Mouse (Mus musculus) myocyte (in vitro differentiated cells): ENCODE data around the gene Myh9.

Experiments
- POLR2A ChIP-seq: IDR thresholded peaks from one replicate; pipeline ENCODE4 v1.6.1; 2011; ENCODE audit warnings: low read depth, mild to moderate bottlenecking, control low read depth, moderate library complexity; ENCODE audit not compliant: insufficient read length
- TCF12 ChIP-seq: IDR thresholded peaks from one replicate; pipeline ENCODE4 v1.6.1; 2011; ENCODE audit warnings: mild to moderate bottlenecking, control low read depth; ENCODE audit not compliant: poor library complexity, insufficient read depth, severe bottlenecking
- USF1 ChIP-seq: IDR thresholded peaks from one replicate; pipeline ENCODE4 v1.6.1; 2011; ENCODE audit warnings: low read depth, mild to moderate bottlenecking, control low read depth, moderate library complexity

GRCm38 (mm10) chr15:77785807-77786206 is 56.2 kb downstream of the Myh9 start:
- TF ChIP-seq USF1: no peak
- no peak for TF ChIP-seq POLR2A
- no peak for TF ChIP-seq TCF12
